Mouse (Mus musculus): ENCODE data around the gene Pced1b. TPM values are rescaled to one million over a fixed set of nuclear protein-coding genes. Genes with fewer than 3 reads are reported as not detected.
"Not testable (repeated sequence)": the region's sequence is repeated elsewhere in the genome, so short reads cannot be mapped to it uniquely, and the experiment has no call there.

Gene Pced1b
- total RNA-seq (2021), result 1 to 10 TPM; 2.3 to 2.5 TPM

- intact Hi-C loops (cut with DNase I), result loop anchor here (5.0 kb wide), 2 partner anchors 130 to 335 kb away; no protein-coding TSS in a partner anchor
- DNase-seq (ENCODE audit: low spot score), result peak; percentile 55
These were observed at the start of gene Pced1b, which contains the start of gene Amigo2 for GRCm38 (mm10) chr15:97246911-97247790. Gene Pced1b (plus strand): TSS chr15:97247107. Gene Amigo2 (minus strand): TSS chr15:97247287.

GRCm38 (mm10) chr15:97204889-97205288, 42.0 kb upstream of the Pced1b start:
- intact Hi-C loops (cut with DNase I), result no loop called here
- DNase-seq (ENCODE audit: low spot score), result no peak

GRCm38 (mm10) chr15:97205776-97206175, 41.1 kb upstream of the Pced1b start:
- intact Hi-C loops (cut with DNase I), result no loop called here
- DNase-seq (ENCODE audit: low spot score), result no peak

- no peak for DNase-seq (ENCODE audit: low spot score)
- intact Hi-C loops (cut with DNase I), result no loop called here
These were observed 40.4 kb upstream of the Pced1b start for GRCm38 (mm10) chr15:97206506-97206905.

- DNase-seq (ENCODE audit: low spot score); intact Hi-C loops (cut with DNase I): not testable (repeated sequence)
These were observed 37.2 kb upstream of the Pced1b start for GRCm38 (mm10) chr15:97209754-97210153.

- no peak for DNase-seq (ENCODE audit: low spot score)
- intact Hi-C loops (cut with DNase I), result no loop called here
These were observed 34.1 kb upstream of the Pced1b start for GRCm38 (mm10) chr15:97212501-97213477.

- DNase-seq (ENCODE audit: low spot score), result no peak
- intact Hi-C loops (cut with DNase I), result no loop called here
These were observed 30.1 kb upstream of the Pced1b start for GRCm38 (mm10) chr15:97216843-97217242.

- intact Hi-C loops (cut with DNase I), result no loop called here
- DNase-seq (ENCODE audit: low spot score), result no peak
These were observed 23.5 kb upstream of the Pced1b start for GRCm38 (mm10) chr15:97223431-97223830.

- no peak for DNase-seq (ENCODE audit: low spot score)
- intact Hi-C loops (cut with DNase I), result no loop called here
These were observed 22.9 kb upstream of the Pced1b start for GRCm38 (mm10) chr15:97224003-97224402.

- intact Hi-C loops (cut with DNase I), result no loop called here
- no peak for DNase-seq (ENCODE audit: low spot score)
These were observed 17.3 kb upstream of the Pced1b start for GRCm38 (mm10) chr15:97229494-97230077.

- intact Hi-C loops (cut with DNase I), result loop anchor here (2.0 kb wide), 1 partner anchor 37 kb away; no protein-coding TSS in a partner anchor
- DNase-seq (ENCODE audit: low spot score), result no peak
These were observed 12.8 kb upstream of the Pced1b start for GRCm38 (mm10) chr15:97234076-97234475.

GRCm38 (mm10) chr15:97235183-97235582, 11.7 kb upstream of the Pced1b start:
- intact Hi-C loops (cut with DNase I), result loop anchor here (2.0 to 5.0 kb wide), 4 partner anchors 38 to 427 kb away; no protein-coding TSS in a partner anchor
- DNase-seq (ENCODE audit: low spot score), result no peak

GRCm38 (mm10) chr15:97236943-97237342, 10.0 kb upstream of the Pced1b start:
- DNase-seq (ENCODE audit: low spot score), result no peak
- intact Hi-C loops (cut with DNase I), result loop anchor here (5.0 kb wide), 3 partner anchors 220 to 425 kb away; no protein-coding TSS in a partner anchor

- no peak for DNase-seq (ENCODE audit: low spot score)
- intact Hi-C loops (cut with DNase I), result loop anchor here (5.0 kb wide), 2 partner anchors 132 to 337 kb away; no protein-coding TSS in a partner anchor
These were observed 1.5 kb upstream of the Pced1b start for GRCm38 (mm10) chr15:97245392-97245791.

GRCm38 (mm10) chr15:97246256-97246655, 651 bp upstream of the Pced1b start:
- no peak for DNase-seq (ENCODE audit: low spot score)

GRCm38 (mm10) chr15:97247791-97248161, 869 bp downstream of the Pced1b start:
- no peak for DNase-seq (ENCODE audit: low spot score)
- intact Hi-C loops (cut with DNase I), result loop anchor here (5.0 kb wide), 2 partner anchors 130 to 335 kb away; no protein-coding TSS in a partner anchor

More at GRCm38 (mm10) chr15:97246256-97246655, 651 bp upstream of the Pced1b start:
- intact Hi-C loops (cut with DNase I), result loop anchor here (5.0 kb wide), 2 partner anchors 131 to 336 kb away; no protein-coding TSS in a partner anchor

- no peak for DNase-seq (ENCODE audit: low spot score)
- intact Hi-C loops (cut with DNase I), result loop anchor here (5.0 kb wide), 2 partner anchors 129 to 334 kb away; no protein-coding TSS in a partner anchor
These were observed 1.4 kb downstream of the Pced1b start for GRCm38 (mm10) chr15:97248296-97248695.

GRCm38 (mm10) chr15:97249322-97249721, 2.4 kb downstream of the Pced1b start:
- intact Hi-C loops (cut with DNase I), result loop anchor here (5.0 kb wide), 2 partner anchors 128 to 333 kb away; no protein-coding TSS in a partner anchor

GRCm38 (mm10) chr15:97252493-97253034, 5.7 kb downstream of the Pced1b start:
- intact Hi-C loops (cut with DNase I), result no loop called here
- DNase-seq (ENCODE audit: low spot score), result no peak

More at GRCm38 (mm10) chr15:97249322-97249721, 2.4 kb downstream of the Pced1b start:
- no peak for DNase-seq (ENCODE audit: low spot score)

Data from heart, postnatal 25 days (tissue).